Mouse (Mus musculus) embryonic fibroblast, embryonic 13.5 days (primary cell): Measurements from ENCODE around the gene Slc9a1.

Source experiments
- CTCF ChIP-seq: IDR thresholded peaks from 2 replicates; pipeline ENCODE4 v1.5.1; 2011; ENCODE audit warnings: mild to moderate bottlenecking, control low read depth, low read length, moderate library complexity, borderline replicate concordance; ENCODE audit not compliant: insufficient read depth
- POLR2A ChIP-seq: IDR thresholded peaks from 2 replicates; pipeline ENCODE4 v1.6.1; 2011; ENCODE audit warnings: low read depth, mild to moderate bottlenecking, control low read depth, low read length, moderate library complexity

DNA sequence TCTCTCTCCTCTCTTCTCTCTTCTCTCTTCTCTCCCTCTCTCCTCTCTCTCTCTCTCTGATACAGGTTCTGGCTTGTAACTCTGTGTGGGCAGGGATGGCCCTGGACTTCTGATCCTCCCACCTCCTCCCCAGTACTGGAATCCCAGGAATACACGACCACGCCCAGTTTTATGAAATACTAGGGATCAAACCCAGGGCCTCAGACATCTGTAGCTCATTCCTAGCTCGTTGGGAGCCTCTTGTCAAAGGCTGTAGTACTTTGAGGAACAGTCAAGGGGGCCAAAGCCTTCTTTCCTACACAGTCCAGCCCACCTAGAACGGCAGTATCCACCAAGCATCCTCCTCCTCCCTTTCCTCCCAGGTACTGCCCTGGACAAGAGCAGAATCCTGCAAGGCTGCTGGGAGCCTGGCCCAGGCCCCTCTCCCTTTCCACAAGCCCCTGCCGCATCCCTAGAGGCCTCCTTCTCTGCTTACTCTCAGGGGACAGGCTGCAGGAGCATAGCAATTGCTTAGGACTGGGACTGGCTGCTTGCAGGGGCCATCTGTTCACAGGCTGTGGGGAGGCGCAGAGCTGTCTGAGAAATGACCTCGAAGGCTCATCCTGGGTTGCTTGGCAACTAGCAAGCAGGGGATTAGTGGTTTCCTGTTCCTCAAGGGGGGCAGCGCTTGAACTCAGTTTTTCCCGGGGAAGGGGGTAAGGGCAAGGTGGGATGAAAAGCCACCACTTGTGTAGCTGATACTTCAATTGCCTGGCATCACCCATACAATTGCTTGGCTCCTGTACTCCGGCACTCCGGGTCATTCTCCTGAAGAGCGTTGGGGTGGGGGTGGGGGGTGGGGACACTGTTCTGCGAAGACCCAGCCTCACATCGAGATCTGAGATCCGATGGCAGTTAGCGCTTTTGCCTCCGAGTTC lies 70.2 kb downstream of the Slc9a1 start:
- TF ChIP-seq CTCF: no peak
- no peak for TF ChIP-seq POLR2A
